11 mouse cellular contexts compared by ENCODE assay signal in genomic region chr13:34892871-34893270, GRCm38 (mm10).
"Had no signal": no experiment of that assay in that cellular context is flagged by ENCODE, and none has a peak within 500 bp of the region (broad histone marks: within the 10 kb centered on the region; RNA-seq: fewer than 3 reads in every experiment).

No protein-coding gene starts in this region.

- DNase-seq: right cerebral cortex, adult 18-20 months; right cerebral cortex, postnatal 14 days; right cerebral cortex, postnatal 25 days; right cerebral cortex, postnatal 4 days; spleen, adult 18-20 months; thymus, adult 18-20 months; thymus, adult 2 months; thymus, postnatal 14 days; thymus, postnatal 25 days; thymus, postnatal 36 days; thymus, postnatal 4 days had no signal
